Mouse (Mus musculus): Measurements from ENCODE around the gene Gimap8. TPM values are rescaled to one million over a fixed set of nuclear protein-coding genes. Genes with fewer than 3 reads are reported as not detected.
"Not testable (repeated sequence)": the region's sequence is repeated elsewhere in the genome, so short reads cannot be mapped to it uniquely, and the experiment has no call there.

The Gimap8 gene
- 10 to 100 TPM; 11.0 to 14.0 TPM for total RNA-seq (2021)

- intact Hi-C loops (cut with DNase I): loop anchor here (1.0 to 5.0 kb wide), 5 partner anchors 35 to 310 kb away; partner anchors contain the start of genes Gimap4 and Gimap5
Measured at GRCm38 (mm10) chr6:48646995-48647394, at the start of gene Gimap8. Gene Gimap8, plus strand, starts transcription at chr6:48647234.

GRCm38 (mm10) chr6:48600594-48600993 is 46.4 kb upstream of the Gimap8 start:
- DNase-seq: no peak
- intact Hi-C loops (cut with DNase I): no loop called here

More at GRCm38 (mm10) chr6:48646995-48647394, at the start of gene Gimap8:
- DNase-seq: peak; percentile 65 to 71

- DNase-seq: peak; percentile 98
- intact Hi-C loops (cut with DNase I): loop anchor here (2.0 kb wide), 1 partner anchor 25 kb away; the partner anchor contains the start of gene AI854703
Measured at GRCm38 (mm10) chr6:48601271-48602079, 45.6 kb upstream of the Gimap8 start, which contains the start of gene Zfp775. Gene Zfp775, plus strand, starts transcription at chr6:48602063.

GRCm38 (mm10) chr6:48602080-48602741 is 44.8 kb upstream of the Gimap8 start:
- intact Hi-C loops (cut with DNase I): loop anchor here (2.0 kb wide), 1 partner anchor 25 kb away; the partner anchor contains the start of gene AI854703
- DNase-seq: no peak

- DNase-seq: no peak
- intact Hi-C loops (cut with DNase I): no loop called here
Measured at GRCm38 (mm10) chr6:48608124-48608523, 38.9 kb upstream of the Gimap8 start.

GRCm38 (mm10) chr6:48609512-48609911 is 37.5 kb upstream of the Gimap8 start:
- intact Hi-C loops (cut with DNase I): no loop called here
- DNase-seq: no peak

- intact Hi-C loops (cut with DNase I): no loop called here
- DNase-seq: no peak
Measured at GRCm38 (mm10) chr6:48610657-48611056, 36.4 kb upstream of the Gimap8 start.

GRCm38 (mm10) chr6:48613464-48613863 is 33.6 kb upstream of the Gimap8 start:
- intact Hi-C loops (cut with DNase I): no loop called here
- no peak for DNase-seq

- intact Hi-C loops (cut with DNase I): no loop called here
- no peak for DNase-seq
Measured at GRCm38 (mm10) chr6:48614756-48615155, 32.3 kb upstream of the Gimap8 start.

- intact Hi-C loops (cut with DNase I): no loop called here
- no peak for DNase-seq
Measured at GRCm38 (mm10) chr6:48620031-48620430, 27.0 kb upstream of the Gimap8 start.

- DNase-seq; intact Hi-C loops (cut with DNase I): not testable (repeated sequence)
Measured at GRCm38 (mm10) chr6:48622186-48622843, 24.7 kb upstream of the Gimap8 start.

GRCm38 (mm10) chr6:48623460-48623859 is 23.6 kb upstream of the Gimap8 start:
- intact Hi-C loops (cut with DNase I): no loop called here

GRCm38 (mm10) chr6:48626464-48626863 is 20.6 kb upstream of the Gimap8 start, which contains the start of gene AI854703:
Gene AI854703, plus strand, starts transcription at chr6:48626764.
- intact Hi-C loops (cut with DNase I): loop anchor here (2.0 kb wide), 1 partner anchor 24 kb away; the partner anchor contains the start of gene Zfp775

More at GRCm38 (mm10) chr6:48623460-48623859, 23.6 kb upstream of the Gimap8 start:
- no peak for DNase-seq

GRCm38 (mm10) chr6:48626984-48627383 is 20.1 kb upstream of the Gimap8 start:
- intact Hi-C loops (cut with DNase I): loop anchor here (2.0 kb wide), 1 partner anchor 24 kb away; the partner anchor contains the start of gene Zfp775
- peak; percentile 52 to 60 for DNase-seq

More at GRCm38 (mm10) chr6:48626464-48626863, 20.6 kb upstream of the Gimap8 start, which contains the start of gene AI854703:
- DNase-seq: no peak

GRCm38 (mm10) chr6:48627511-48627924 is 19.5 kb upstream of the Gimap8 start:
- intact Hi-C loops (cut with DNase I): loop anchor here (2.0 kb wide), 1 partner anchor 25 kb away; the partner anchor contains the start of gene Zfp775
- DNase-seq: no peak

GRCm38 (mm10) chr6:48628377-48628776 is 18.7 kb upstream of the Gimap8 start:
- intact Hi-C loops (cut with DNase I): no loop called here
- DNase-seq: no peak

GRCm38 (mm10) chr6:48628808-48629660 is 18.0 kb upstream of the Gimap8 start:
- DNase-seq: peak in 1 of 2 experiments; percentile 14
- intact Hi-C loops (cut with DNase I): no loop called here

- intact Hi-C loops (cut with DNase I): no loop called here
- DNase-seq: no peak
Measured at GRCm38 (mm10) chr6:48629661-48630034, 17.4 kb upstream of the Gimap8 start.

- intact Hi-C loops (cut with DNase I): no loop called here
- no peak for DNase-seq
Measured at GRCm38 (mm10) chr6:48630831-48631230, 16.2 kb upstream of the Gimap8 start.

GRCm38 (mm10) chr6:48635105-48635504 is 11.9 kb upstream of the Gimap8 start:
- DNase-seq: no peak
- intact Hi-C loops (cut with DNase I): no loop called here

Measured in heart, postnatal 10 days (tissue).